Mouse (Mus musculus) intestine, embryonic 15.5 days (tissue): Measurements from ENCODE around the gene Alkbh1. TPM values are rescaled to one million over a fixed set of nuclear protein-coding genes. Genes with fewer than 3 reads are reported as not detected.

Source experiments
- ATAC-seq: fragments of 200-750 bp; cut with Nextera tagmentation; 2 replicates; pipeline ENCODE4 v1.8.0; 2017; ENCODE audit warnings: moderate TSS enrichment, moderate library complexity
- H3K27ac ChIP-seq: fragments of 300-500 bp; sonication (generic); 2 replicates; pipeline ENCODE4 v1.5.1; 2015; ENCODE audit warnings: mild to moderate bottlenecking, inconsistent platforms
- H3K27me3 ChIP-seq: fragments of 300-500 bp; sonication (generic); replicated peaks from 2 replicates; pipeline ENCODE4 v1.6.1; 2015; ENCODE audit warnings: inconsistent platforms
- H3K36me3 ChIP-seq: fragments of 300-500 bp; sonication (generic); 2 replicates; pipeline ENCODE4 v1.6.1; 2015; ENCODE audit warnings: inconsistent platforms
- H3K4me1 ChIP-seq: fragments of 300-500 bp; sonication (generic); replicated peaks from 2 replicates; pipeline ENCODE4 v1.6.1; 2015; ENCODE audit warnings: inconsistent platforms
- H3K4me2 ChIP-seq: fragments of 300-500 bp; sonication (generic); replicated peaks from 2 replicates; pipeline ENCODE4 v1.6.1; 2015; ENCODE audit warnings: mild to moderate bottlenecking, inconsistent platforms
- H3K4me3 ChIP-seq: fragments of 300-500 bp; sonication (generic); replicated peaks from 2 replicates; pipeline ENCODE4 v1.5.1; 2015; ENCODE audit warnings: inconsistent platforms
- H3K9ac ChIP-seq: fragments of 300-500 bp; sonication (generic); 2 replicates; pipeline ENCODE4 v1.6.1; 2015; ENCODE audit warnings: inconsistent platforms
- H3K9me3 ChIP-seq: fragments of 300-500 bp; sonication (generic); 2 replicates; pipeline ENCODE4 v1.6.1; 2016; ENCODE audit warnings: inconsistent platforms
- WGBS: fragments of 180-500 bp; shearing (Covaris S2); methylation state at CpG from one replicate; pipeline ENCODE4 v1.1.7; 2015; 5-methylcytosine and 5-hydroxymethylcytosine counted together
- polyA plus RNA-seq: library from polyadenylated mRNA; unstranded; fragments of >200 nt; fragmentation: Nextera tagmentation; extraction: Ambion mirVana; gene quantifications from 2 replicates; pipeline ENCODE4 v1.2.1, GENCODE M21; 2015

Gene Alkbh1
- polyA plus RNA-seq, 1 experiment from 2014 or later, result 48.3 TPM

DNA sequence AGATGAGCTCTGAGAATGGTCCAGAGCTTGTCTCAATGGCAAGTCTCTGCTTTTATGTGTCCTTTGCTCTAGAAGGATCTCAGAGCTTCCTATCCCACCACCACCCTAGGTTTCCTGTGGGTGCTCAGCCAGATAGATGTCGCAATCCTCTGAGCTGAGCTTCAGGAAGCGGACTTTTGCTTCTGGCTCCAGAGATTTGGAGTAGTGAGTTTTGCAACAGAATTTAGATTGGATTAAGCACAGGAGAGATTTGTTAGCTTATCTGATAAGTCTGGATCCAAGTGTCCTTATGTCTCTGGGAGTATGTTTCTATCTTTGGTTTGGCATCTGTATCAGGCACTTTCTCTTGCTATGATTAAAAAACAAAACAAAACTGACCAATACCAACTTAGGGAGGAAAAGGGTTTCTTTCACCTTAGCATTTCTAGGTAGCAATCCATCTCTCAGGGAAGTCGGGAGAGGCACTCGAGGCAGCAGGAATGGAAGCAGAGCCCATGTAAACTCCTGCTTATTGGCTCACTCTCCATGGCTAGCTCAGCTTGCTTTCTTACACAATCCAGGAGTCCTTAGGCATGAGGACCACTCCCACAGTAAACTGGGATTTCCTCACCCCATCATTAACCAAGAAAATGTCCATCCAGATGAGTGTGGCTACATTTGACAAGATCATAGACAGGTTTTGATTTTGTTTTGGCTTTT lies 50.2 kb downstream of the Alkbh1 start:
- Histone ChIP-seq H3K4me2 (no peak overlapping the region), H3K9me3 (no peaks in the 10 kb centered on the region), H3K4me3 (no peak overlapping the region), H3K9ac (no peak overlapping the region), H3K36me3 (no peaks in the 10 kb centered on the region), H3K27ac (no peak overlapping the region), H3K4me1 (no peaks in the 10 kb centered on the region), H3K27me3 (no peaks in the 10 kb centered on the region)
- WGBS, result 67% methylated on average over 4 of the region's 4 CpGs
- no peak for ATAC-seq

DNA sequence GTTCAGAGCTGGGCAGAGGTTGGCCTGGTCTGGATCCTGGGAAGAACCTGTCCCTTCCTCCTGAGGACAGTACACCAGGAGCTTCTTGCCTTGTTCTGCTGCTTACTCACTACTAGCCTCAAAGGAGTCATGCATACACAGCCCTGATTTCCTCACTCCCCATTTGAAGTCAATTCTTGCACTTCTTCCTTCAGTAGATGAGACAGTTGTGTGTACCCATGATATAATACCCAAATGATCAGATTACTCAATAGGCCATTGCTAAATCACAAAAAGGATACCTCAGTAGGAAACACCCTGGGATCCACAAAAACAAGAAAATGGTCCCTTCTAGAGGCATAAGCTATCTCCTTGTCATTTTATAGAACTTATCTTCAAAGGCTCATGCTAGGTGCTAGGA lies 52.5 kb downstream of the Alkbh1 start:
- no peak overlapping the region for H3K27ac ChIP-seq
- H3K9ac ChIP-seq, result no peak overlapping the region
- no peak for ATAC-seq
- H3K9me3 ChIP-seq, result no peaks in the 10 kb centered on the region
- H3K4me3 ChIP-seq, result no peak overlapping the region
- H3K4me2 ChIP-seq, result no peak overlapping the region
- peaks cover 7% of the 10 kb centered on the region; the same call in 1 of the 2 replicates for H3K4me1 ChIP-seq
- no peaks in the 10 kb centered on the region for H3K27me3 ChIP-seq
- H3K36me3 ChIP-seq, result no peaks in the 10 kb centered on the region

DNA sequence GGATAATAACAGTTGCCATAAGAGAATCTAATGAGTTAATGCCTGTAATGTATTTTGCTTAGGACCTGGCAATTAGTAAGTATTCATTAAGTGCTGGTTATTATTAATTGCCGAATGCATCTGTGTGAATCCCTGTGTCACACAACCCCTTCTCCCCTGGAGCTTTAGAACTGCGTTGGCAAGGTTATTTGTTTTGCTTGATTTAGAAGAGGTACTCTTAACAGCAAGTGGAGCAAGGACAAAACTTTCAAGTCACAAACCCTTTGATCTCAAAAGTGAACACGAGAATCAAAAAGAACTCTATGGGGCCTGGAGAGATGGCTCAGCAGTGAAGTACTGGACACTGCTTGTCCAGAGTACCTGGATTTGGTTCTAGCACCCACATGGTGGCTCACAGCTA lies 54.6 kb downstream of the Alkbh1 start:
- Histone ChIP-seq H3K36me3 (no peaks in the 10 kb centered on the region), H3K4me2 (peak overlapping the region; percentile 86), H3K27me3 (no peaks in the 10 kb centered on the region), H3K27ac (peak overlapping the region; percentile 80; the same call in 1 of the 2 replicates), H3K9me3 (no peaks in the 10 kb centered on the region), H3K4me1 (peaks cover 13% of the 10 kb centered on the region; the same call in 1 of the 2 replicates), H3K4me3 (no peak overlapping the region), H3K9ac (no peak overlapping the region)
- no peak for ATAC-seq
- 61% methylated on average over 3 of the region's 3 CpGs for WGBS

DNA sequence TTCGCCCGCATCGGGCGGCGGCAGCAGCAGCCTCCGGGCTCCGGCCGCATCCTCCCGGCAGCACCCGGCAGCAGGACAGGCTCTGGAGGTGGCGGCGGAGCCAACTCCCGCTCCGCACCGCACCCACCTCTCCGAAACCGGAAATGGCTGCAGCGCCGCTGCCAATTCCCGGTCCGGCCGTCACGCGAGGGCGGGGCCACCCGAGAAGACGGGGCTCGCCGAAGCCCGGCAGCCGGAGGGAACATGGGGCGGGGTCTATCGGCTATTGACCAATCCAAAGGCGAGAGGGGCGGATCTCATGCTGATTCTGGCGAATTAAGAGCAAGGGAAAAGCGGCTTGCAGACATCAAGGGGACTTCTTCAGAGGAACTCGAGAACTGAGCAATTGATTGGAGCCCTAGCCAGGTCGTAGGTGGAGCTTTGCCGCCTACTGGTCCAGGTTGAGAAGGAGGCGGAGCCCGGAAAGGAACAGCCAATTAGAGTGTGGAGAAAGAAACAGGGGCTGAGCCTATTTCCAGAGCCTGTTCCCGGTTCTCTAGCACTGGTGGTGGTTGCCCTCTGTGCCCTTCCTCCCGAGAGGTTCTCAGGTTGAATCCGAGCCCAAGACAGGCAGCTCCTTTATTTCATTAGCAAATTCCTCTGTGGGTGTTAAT lies 55.6 kb downstream of the Alkbh1 start, which contains the start of gene Sptlc2:
TSS of gene Sptlc2 (minus strand) at position 234 of the 653 bp plus-strand sequence.
- peak; percentile 98 for ATAC-seq
- Histone ChIP-seq H3K27ac (peak within 1 kb of the TSS; percentile 88), H3K4me3 (peak within 1 kb of the TSS; percentile 99), H3K9me3 (no peaks in the 10 kb centered on the region), H3K4me1 (peaks cover 13% of the 10 kb centered on the region; the same call in 1 of the 2 replicates), H3K4me2 (peak within 1 kb of the TSS; percentile 86), H3K27me3 (no peaks in the 10 kb centered on the region), H3K36me3 (no peaks in the 10 kb centered on the region), H3K9ac (peak within 1 kb of the TSS; percentile 95)
- WGBS, result under 1% methylated on average over 45 of the region's 45 CpGs

DNA sequence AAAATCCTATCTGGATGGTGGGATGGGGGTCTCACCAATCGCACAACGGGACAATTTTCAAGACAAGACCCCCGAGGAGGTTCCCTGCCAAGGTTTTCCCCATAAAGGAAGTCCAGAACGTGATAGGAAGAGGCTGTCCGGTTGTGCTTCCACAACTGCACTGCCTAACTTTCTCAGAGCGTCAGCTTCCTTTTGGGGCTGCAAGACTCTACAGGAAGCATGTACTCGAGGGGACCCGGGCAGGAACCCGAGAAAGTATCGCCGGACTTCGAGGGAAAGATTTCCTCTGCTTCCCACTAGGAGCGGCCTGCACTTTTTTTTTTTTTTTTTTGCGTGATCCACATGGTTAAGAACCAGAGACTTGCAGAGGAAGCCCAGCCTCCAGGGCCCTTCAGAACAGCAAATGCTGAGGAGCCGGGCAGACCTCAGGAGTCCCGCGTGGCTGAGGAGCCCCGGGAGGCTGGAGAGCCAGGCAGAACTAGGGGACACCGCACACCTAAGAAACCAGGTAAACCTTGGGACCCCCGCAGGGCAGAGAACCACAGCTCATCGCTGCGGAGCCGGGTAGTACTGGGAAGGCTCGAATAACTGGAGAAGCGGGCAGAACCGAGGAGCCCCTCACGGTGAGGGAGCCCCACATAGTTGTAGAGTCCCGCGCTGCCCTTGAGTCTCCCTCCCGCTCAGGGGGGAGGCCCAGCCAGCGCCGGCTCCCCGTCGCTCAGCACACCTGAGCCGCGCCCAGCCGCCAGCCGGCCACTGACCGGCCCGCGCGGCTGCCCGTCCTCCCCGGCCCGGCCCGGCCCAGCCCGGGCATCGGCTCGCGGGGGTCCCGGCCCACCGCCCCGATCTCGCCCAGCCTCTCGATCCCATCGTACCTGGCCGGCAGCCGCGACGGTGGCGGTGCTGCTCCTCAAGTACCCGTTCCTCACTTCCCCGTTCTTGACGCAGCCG lies 56.4 kb downstream of the Alkbh1 start:
- H3K27me3 ChIP-seq, result no peaks in the 10 kb centered on the region
- peak overlapping the region; percentile 99 for H3K4me3 ChIP-seq
- ATAC-seq, result peak; percentile 62
- H3K4me2 ChIP-seq, result peak overlapping the region; percentile 86
- under 1% methylated on average over 65 of the region's 65 CpGs for WGBS
- peak overlapping the region; percentile 88 for H3K27ac ChIP-seq
- peak overlapping the region; percentile 95 for H3K9ac ChIP-seq
- peaks cover 13% of the 10 kb centered on the region; the same call in 1 of the 2 replicates for H3K4me1 ChIP-seq
- H3K36me3 ChIP-seq, result no peaks in the 10 kb centered on the region
- no peaks in the 10 kb centered on the region for H3K9me3 ChIP-seq

DNA sequence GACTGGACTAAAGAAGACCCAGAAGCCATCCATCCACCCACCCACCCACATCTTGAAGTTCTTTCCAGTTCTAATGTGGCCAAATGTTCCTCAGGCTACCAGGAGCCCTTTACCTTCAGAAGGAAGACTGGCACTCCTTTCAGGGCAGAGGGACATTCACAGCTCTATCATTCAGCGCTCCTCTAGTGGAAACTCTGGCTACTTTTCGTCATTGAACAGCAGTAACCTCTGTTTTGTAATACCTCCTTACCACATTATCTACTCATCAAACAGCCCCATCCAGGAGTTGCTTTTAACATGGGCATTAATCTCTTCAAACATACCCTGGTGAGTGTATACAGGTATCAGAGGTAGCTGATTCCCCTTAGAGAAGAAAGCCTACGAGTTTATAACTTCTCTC lies 58.8 kb downstream of the Alkbh1 start:
- WGBS, result 75% methylated on average over 3 of the region's 3 CpGs

DNA sequence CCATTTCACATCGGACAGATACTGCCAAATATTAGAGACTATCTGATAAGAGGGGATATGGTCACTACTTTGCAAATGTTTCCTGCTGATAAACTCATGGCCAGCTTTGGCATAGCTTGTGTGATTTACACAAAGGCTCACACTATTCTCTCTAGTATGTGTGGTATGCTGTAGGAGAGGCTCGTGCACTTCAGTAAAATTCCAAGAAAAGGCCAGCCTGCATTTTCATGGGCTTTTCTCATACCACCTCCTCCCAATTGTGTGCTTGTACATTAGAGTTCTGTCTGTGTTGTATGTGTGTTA lies 62.5 kb downstream of the Alkbh1 start:
- no peak overlapping the region for H3K27ac ChIP-seq
- H3K9ac ChIP-seq, result no peak overlapping the region
- 42% methylated on average over 2 of the region's 2 CpGs for WGBS
- H3K36me3 ChIP-seq, result no peaks in the 10 kb centered on the region
- no peak overlapping the region for H3K4me3 ChIP-seq
- peaks cover 5% of the 10 kb centered on the region for H3K4me1 ChIP-seq
- H3K27me3 ChIP-seq, result no peaks in the 10 kb centered on the region
- no peaks in the 10 kb centered on the region for H3K9me3 ChIP-seq
- ATAC-seq, result peak; percentile 26
- H3K4me2 ChIP-seq, result no peak overlapping the region

More for the DNA sequence above, 58.8 kb downstream of the Alkbh1 start:
- Histone ChIP-seq H3K27ac (no peak overlapping the region), H3K9me3 (no peaks in the 10 kb centered on the region), H3K36me3 (no peaks in the 10 kb centered on the region), H3K9ac (no peak overlapping the region), H3K27me3 (no peaks in the 10 kb centered on the region), H3K4me3 (no peak overlapping the region), H3K4me2 (no peak overlapping the region), H3K4me1 (peaks cover 13% of the 10 kb centered on the region)
- ATAC-seq, result no peak

DNA sequence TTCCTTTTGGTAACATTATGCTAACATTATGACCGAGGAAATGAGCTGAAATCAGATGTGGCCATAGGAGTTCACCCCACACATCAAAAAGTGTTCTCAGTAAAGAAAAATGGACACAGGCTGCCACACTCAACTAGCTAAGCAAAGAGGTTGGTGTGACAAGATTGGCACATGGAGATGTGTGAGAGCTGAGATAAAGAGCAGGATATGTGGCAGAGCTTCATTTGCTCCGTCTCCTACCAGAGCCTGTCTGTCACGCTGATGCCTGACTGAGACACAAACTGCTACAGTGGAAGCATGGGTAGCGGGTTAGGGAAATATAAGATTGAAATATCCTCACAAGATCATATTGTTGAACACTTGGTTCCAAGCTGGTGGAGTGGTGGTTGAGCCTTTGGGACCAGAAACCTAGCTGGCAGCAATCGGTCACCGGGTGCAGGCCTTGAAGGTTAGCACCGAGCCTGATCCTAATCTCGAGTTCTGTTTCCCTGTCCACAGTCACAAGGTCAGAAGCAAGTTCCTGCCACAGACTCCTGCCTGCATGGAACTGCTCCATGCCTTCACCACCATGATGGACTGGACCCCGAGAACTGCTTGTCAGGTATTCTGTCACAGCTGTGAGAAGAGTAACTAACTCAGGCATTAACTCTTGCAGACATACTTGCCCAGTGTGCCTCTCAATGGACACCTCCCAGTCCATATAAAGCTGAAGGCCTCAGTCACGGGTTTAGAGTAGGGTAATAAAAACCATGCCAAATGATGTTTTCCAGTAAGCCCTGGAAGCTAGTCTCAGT lies 63.0 kb downstream of the Alkbh1 start:
- Histone ChIP-seq H3K36me3 (no peaks in the 10 kb centered on the region), H3K4me2 (no peak overlapping the region), H3K27ac (peak overlapping the region; percentile 45; the same call in 1 of the 2 replicates), H3K9ac (no peak overlapping the region), H3K4me3 (no peak overlapping the region), H3K9me3 (no peaks in the 10 kb centered on the region), H3K27me3 (no peaks in the 10 kb centered on the region), H3K4me1 (no peaks in the 10 kb centered on the region; the same call in 1 of the 2 replicates)
- ATAC-seq, result peak; percentile 70
- 75% methylated on average over 10 of the region's 10 CpGs for WGBS

DNA sequence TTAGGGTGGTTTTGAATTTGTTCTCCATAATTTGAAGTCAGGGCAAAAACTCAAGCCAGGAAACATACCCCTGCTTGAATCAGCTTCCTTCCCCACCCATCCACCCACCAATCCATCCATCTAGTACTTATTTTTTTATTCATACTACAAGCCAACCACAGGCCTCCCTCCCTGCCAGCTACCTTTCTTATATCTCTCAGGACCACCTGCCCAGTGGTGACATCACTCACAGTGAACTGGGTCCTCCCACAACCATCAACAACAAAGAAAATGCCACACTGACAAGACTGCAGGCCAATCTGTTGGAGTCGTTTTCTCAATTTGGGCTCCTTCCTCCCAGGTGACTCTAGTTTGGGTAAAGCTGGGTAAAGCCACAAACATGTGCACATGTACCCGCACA lies 64.3 kb downstream of the Alkbh1 start:
- 89% methylated on average over 2 of the region's 2 CpGs for WGBS
- no peak for ATAC-seq
- Histone ChIP-seq H3K4me2 (no peak overlapping the region), H3K36me3 (no peaks in the 10 kb centered on the region), H3K27ac (no peak overlapping the region), H3K4me1 (no peaks in the 10 kb centered on the region; the same call in 1 of the 2 replicates), H3K27me3 (no peaks in the 10 kb centered on the region), H3K4me3 (no peak overlapping the region), H3K9ac (no peak overlapping the region), H3K9me3 (no peaks in the 10 kb centered on the region)
